Mouse (Mus musculus) CD4-positive, CD25-positive, alpha-beta regulatory T cell, adult 4 months (primary cell): Measurements from ENCODE around the gene Sgip1. TPM values are rescaled to one million over a fixed set of nuclear protein-coding genes. Genes with fewer than 3 reads are reported as not detected.

ENCODE experiments used
- ATAC-seq: one replicate; pipeline ENCODE4 v1.8.0; 2017
- polyA plus RNA-seq, 2 experiments: library from polyadenylated mRNA; unstranded; fragments of 100-300 nt; shearing (Covaris generic); gene quantifications; one replicate each; pipeline ENCODE4 v1.2.1; 2017

Gene Sgip1
- polyA plus RNA-seq, 2 experiments from 2014 or later: 1.7 to 2.8 TPM

- no peak for ATAC-seq
These were observed 158.6 kb downstream of the Sgip1 start for GRCm38 (mm10) chr4:102899683-102900082.

GRCm38 (mm10) chr4:102900166-102900565 is 159.1 kb downstream of the Sgip1 start:
- no peak for ATAC-seq

GRCm38 (mm10) chr4:102907843-102908427 is 166.8 kb downstream of the Sgip1 start:
- peak; percentile 60 for ATAC-seq

GRCm38 (mm10) chr4:102910191-102910590 is 169.1 kb downstream of the Sgip1 start:
- no peak for ATAC-seq

- no peak for ATAC-seq
These were observed 172.1 kb downstream of the Sgip1 start for GRCm38 (mm10) chr4:102913176-102913575.

- ATAC-seq: no peak
These were observed 172.7 kb downstream of the Sgip1 start for GRCm38 (mm10) chr4:102913700-102914327.

- no peak for ATAC-seq
These were observed 177.1 kb downstream of the Sgip1 start for GRCm38 (mm10) chr4:102918191-102918590.

- ATAC-seq: no peak
These were observed 188.4 kb downstream of the Sgip1 start for GRCm38 (mm10) chr4:102929491-102929890.

GRCm38 (mm10) chr4:102930679-102931078 is 189.6 kb downstream of the Sgip1 start:
- ATAC-seq: no peak

- ATAC-seq: no peak
These were observed 199.2 kb downstream of the Sgip1 start for GRCm38 (mm10) chr4:102940266-102940665.

GRCm38 (mm10) chr4:102940738-102941137 is 199.6 kb downstream of the Sgip1 start:
- no peak for ATAC-seq

- ATAC-seq: no peak
These were observed 203.2 kb downstream of the Sgip1 start for GRCm38 (mm10) chr4:102944325-102944724.

GRCm38 (mm10) chr4:102952476-102952875 is 211.4 kb downstream of the Sgip1 start:
- ATAC-seq: no peak

GRCm38 (mm10) chr4:102955294-102955956 is 214.3 kb downstream of the Sgip1 start:
- ATAC-seq: peak; percentile 73

- ATAC-seq: no peak
These were observed 218.3 kb downstream of the Sgip1 start for GRCm38 (mm10) chr4:102959409-102959808.

GRCm38 (mm10) chr4:102964174-102964573 is 223.1 kb downstream of the Sgip1 start:
- ATAC-seq: no peak

- peak; percentile 23 for ATAC-seq
These were observed 226.7 kb downstream of the Sgip1 start for GRCm38 (mm10) chr4:102967811-102968210.

GRCm38 (mm10) chr4:102969599-102969998 is 228.5 kb downstream of the Sgip1 start:
- ATAC-seq: no peak

- ATAC-seq: no peak
These were observed 230.1 kb downstream of the Sgip1 start for GRCm38 (mm10) chr4:102971159-102971558.

- ATAC-seq: no peak
These were observed 231.0 kb downstream of the Sgip1 start for GRCm38 (mm10) chr4:102972071-102972470.

GRCm38 (mm10) chr4:102974172-102974571 is 233.1 kb downstream of the Sgip1 start:
- ATAC-seq: no peak

- no peak for ATAC-seq
These were observed 235.5 kb downstream of the Sgip1 start for GRCm38 (mm10) chr4:102976290-102977275.
